Mouse (Mus musculus) erythroblast, embryonic 14.5 days (primary cell): ENCODE data around the gene Tbc1d22a.

Source experiments
- GATA1 ChIP-seq: IDR thresholded peaks from 2 replicates; pipeline ENCODE4 v1.6.1; 2012; ENCODE audit warnings: low read length, inconsistent platforms, mixed read lengths
- TAL1 ChIP-seq: IDR thresholded peaks from 3 replicates; pipeline ENCODE4 v1.6.1; 2012; ENCODE audit warnings: low read length, inconsistent platforms, mixed read lengths

- TF ChIP-seq GATA1 (no peak), TAL1 (no peak)
These were observed 14.8 kb downstream of the Tbc1d22a start for GRCm38 (mm10) chr15:86229088-86229487.
